Mouse (Mus musculus) MEL (cell line): Measurements from ENCODE around the gene Arhgap35. TPM values are rescaled to one million over a fixed set of nuclear protein-coding genes. Genes with fewer than 3 reads are reported as not detected.
"Not testable (repeated sequence)": the region's sequence is repeated elsewhere in the genome, so short reads cannot be mapped to it uniquely, and the experiment has no call there.

Experiments
- DNase-seq: peaks from one replicate; pipeline ENCODE4 v3.0.0; 2011; ENCODE audit warnings: low read depth, low spot score
- H3K27ac ChIP-seq: 2 replicates; pipeline ENCODE4 v1.5.1; 2012; ENCODE audit warnings: low read depth, mild to moderate bottlenecking, control low read depth, low read length, moderate library complexity; ENCODE audit not compliant: control insufficient read depth
- H3K27me3 ChIP-seq, 2 experiments: fragments of 150-350 bp in 1 of 2; sonication (generic) in 1 of 2; 2 replicates each; pipeline ENCODE4 v1.6.1; 2012; ENCODE audit warnings: low read length in 2 of 2, mild to moderate bottlenecking in 2 of 2, improper control_type of control experiment in 1 of 2, moderate library complexity in 1 of 2; ENCODE audit not compliant: insufficient read depth in 2 of 2, control insufficient read depth in 1 of 2
- H3K36me3 ChIP-seq, 2 experiments: 2 replicates each; pipeline ENCODE4 v1.6.1; 2012 to 2014; ENCODE audit warnings: low read length in 2 of 2, improper control_type of control experiment in 1 of 2, inconsistent platforms in 1 of 2, mild to moderate bottlenecking in 1 of 2; ENCODE audit not compliant: insufficient read depth in 2 of 2, control insufficient read depth in 1 of 2
- H3K4me1 ChIP-seq, 2 experiments: fragments of 150-350 bp in 1 of 2; sonication (generic) in 1 of 2; 2 replicates each; pipeline ENCODE4 v1.6.1; 2012; ENCODE audit warnings: low read length in 2 of 2, improper control_type of control experiment in 1 of 2, mild to moderate bottlenecking in 1 of 2; ENCODE audit not compliant: insufficient read depth in 2 of 2, control insufficient read depth in 1 of 2
- H3K4me3 ChIP-seq, 2 experiments: fragments of 150-350 bp in 1 of 2; sonication (generic) in 1 of 2; 2 replicates each; pipeline ENCODE4 v1.5.1; 2012; ENCODE audit warnings: low read depth in 2 of 2, low read length in 2 of 2, mild to moderate bottlenecking in 2 of 2, moderate library complexity in 2 of 2, control low read depth in 1 of 2, improper control_type of control experiment in 1 of 2; ENCODE audit not compliant: control insufficient read depth in 1 of 2, insufficient read depth in 1 of 2
- H3K79me2 ChIP-seq: 2 replicates; pipeline ENCODE4 v1.6.1; 2012; ENCODE audit warnings: mild to moderate bottlenecking, low read length, moderate library complexity; ENCODE audit not compliant: control insufficient read depth, poor library complexity, insufficient read depth
- H3K9ac ChIP-seq: 2 replicates; pipeline ENCODE4 v1.6.1; 2012; ENCODE audit warnings: low read depth, mild to moderate bottlenecking, control low read depth, low read length, moderate library complexity; ENCODE audit not compliant: control insufficient read depth, poor library complexity, severe bottlenecking
- H3K9me3 ChIP-seq: fragments of 150-350 bp; sonication (generic); replicated peaks from 2 replicates; pipeline ENCODE4 v1.6.1; 2012; ENCODE audit warnings: mild to moderate bottlenecking, low read length, improper control_type of control experiment, moderate library complexity; ENCODE audit not compliant: insufficient read depth
- ELF1 ChIP-seq: IDR thresholded peaks from 2 replicates; pipeline ENCODE4 v1.6.1; 2014; ENCODE audit warnings: low read depth, mild to moderate bottlenecking, inconsistent platforms, low read length, improper control_type of control experiment, moderate library complexity
- GATA1 ChIP-seq: IDR thresholded peaks from 2 replicates; pipeline ENCODE4 v1.6.1; 2011; ENCODE audit warnings: low read depth, low read length, improper control_type of control experiment
- JUND ChIP-seq: IDR thresholded peaks from 2 replicates; pipeline ENCODE4 v1.6.1; 2011; ENCODE audit warnings: low read depth, mild to moderate bottlenecking, improper control_type of control experiment, low read length
- KAT2A ChIP-seq: conservative IDR thresholded peaks from 2 replicates; pipeline ENCODE4 v1.6.1; 2012; ENCODE audit warnings: low read depth, low read length, improper control_type of control experiment, inconsistent platforms
- MAFK ChIP-seq: IDR thresholded peaks from 2 replicates; pipeline ENCODE4 v1.6.1; 2011; ENCODE audit warnings: low read depth, mild to moderate bottlenecking, low read length, improper control_type of control experiment, borderline replicate concordance
- MAX ChIP-seq: IDR thresholded peaks from 2 replicates; pipeline ENCODE4 v1.6.1; 2011; ENCODE audit warnings: low read length, improper control_type of control experiment
- MAZ ChIP-seq: IDR thresholded peaks from 2 replicates; pipeline ENCODE4 v1.6.1; 2012; ENCODE audit warnings: low read depth, mild to moderate bottlenecking, inconsistent platforms, low read length, improper control_type of control experiment
- MEF2A ChIP-seq: IDR thresholded peaks from 2 replicates; pipeline ENCODE4 v1.6.1; 2014; ENCODE audit warnings: low read depth, mild to moderate bottlenecking, inconsistent platforms, low read length, improper control_type of control experiment; ENCODE audit not compliant: poor library complexity, insufficient replicate concordance, severe bottlenecking; ENCODE audit errors: extremely low read depth
- MXI1 ChIP-seq: IDR thresholded peaks from 2 replicates; pipeline ENCODE4 v1.6.1; 2011; ENCODE audit warnings: mild to moderate bottlenecking, low read depth, low read length, improper control_type of control experiment
- MYB ChIP-seq: IDR thresholded peaks from 2 replicates; pipeline ENCODE4 v1.6.1; 2011; ENCODE audit warnings: mild to moderate bottlenecking, low read depth, low read length, improper control_type of control experiment
- NELFE ChIP-seq: IDR thresholded peaks from 2 replicates; pipeline ENCODE4 v1.6.1; 2011; ENCODE audit warnings: low read depth, low read length, improper control_type of control experiment
- NRF1 ChIP-seq: IDR thresholded peaks from 2 replicates; pipeline ENCODE4 v1.6.1; 2014; ENCODE audit warnings: low read depth, mild to moderate bottlenecking, inconsistent platforms, low read length, improper control_type of control experiment, moderate library complexity; ENCODE audit not compliant: poor library complexity, insufficient read depth, severe bottlenecking
- POLR2AphosphoS2 ChIP-seq: IDR thresholded peaks from 2 replicates; pipeline ENCODE4 v1.6.1; 2011; ENCODE audit warnings: low read length, improper control_type of control experiment
- RAD21 ChIP-seq: IDR thresholded peaks from 2 replicates; pipeline ENCODE4 v1.6.1; 2011; ENCODE audit warnings: mild to moderate bottlenecking, low read depth, low read length, improper control_type of control experiment
- SMC3 ChIP-seq: IDR thresholded peaks from 2 replicates; pipeline ENCODE4 v1.6.1; 2011; ENCODE audit warnings: low read depth, low read length, improper control_type of control experiment
- TAL1 ChIP-seq: IDR thresholded peaks from 2 replicates; pipeline ENCODE4 v1.6.1; 2012; ENCODE audit warnings: mild to moderate bottlenecking, inconsistent platforms, low read length, moderate library complexity, mixed read lengths
- TBP ChIP-seq: IDR thresholded peaks from 2 replicates; pipeline ENCODE4 v1.8.0; 2011; ENCODE audit warnings: low read depth, low read length, improper control_type of control experiment
- USF1 ChIP-seq: IDR thresholded peaks from 2 replicates; pipeline ENCODE4 v1.6.1; 2014; ENCODE audit warnings: low read depth, mild to moderate bottlenecking, inconsistent platforms, low read length, improper control_type of control experiment, moderate library complexity
- USF2 ChIP-seq, 2 experiments: IDR thresholded peaks; 2 replicates each; pipeline ENCODE4 v1.6.1; 2011 to 2012; ENCODE audit warnings: improper control_type of control experiment in 2 of 2, low read length in 2 of 2, borderline replicate concordance in 1 of 2, inconsistent platforms in 1 of 2, low read depth in 1 of 2, mild to moderate bottlenecking in 1 of 2; ENCODE audit not compliant: insufficient read depth in 1 of 2
- polyA plus RNA-seq, 2 experiments: library from polyadenylated mRNA; stranded (reverse) in 1 of 2; unstranded in 1 of 2; fragments of >175 nt in 1 of 2; fragments of >200 nt in 1 of 2; gene quantifications; 2 replicates each; pipeline versions ENCODE4 v1.2.1 to v1.2.4; 2012; ENCODE audit warnings: low replicate concordance in 2 of 2, low read depth in 1 of 2; ENCODE audit not compliant: insufficient read length in 2 of 2, insufficient read depth in 1 of 2, missing spikeins in 1 of 2
- total RNA-seq: library from RNA; depleted of rRNA; stranded (reverse); fragments of 300-350 nt; gene quantifications from 2 replicates; pipeline ENCODE4 v1.2.3, GENCODE M21; 2012

Arhgap35 gene
- total and polyA plus RNA-seq, 3 experiments, result 7.4 to 13.4 TPM; not detected in 1

DNA sequence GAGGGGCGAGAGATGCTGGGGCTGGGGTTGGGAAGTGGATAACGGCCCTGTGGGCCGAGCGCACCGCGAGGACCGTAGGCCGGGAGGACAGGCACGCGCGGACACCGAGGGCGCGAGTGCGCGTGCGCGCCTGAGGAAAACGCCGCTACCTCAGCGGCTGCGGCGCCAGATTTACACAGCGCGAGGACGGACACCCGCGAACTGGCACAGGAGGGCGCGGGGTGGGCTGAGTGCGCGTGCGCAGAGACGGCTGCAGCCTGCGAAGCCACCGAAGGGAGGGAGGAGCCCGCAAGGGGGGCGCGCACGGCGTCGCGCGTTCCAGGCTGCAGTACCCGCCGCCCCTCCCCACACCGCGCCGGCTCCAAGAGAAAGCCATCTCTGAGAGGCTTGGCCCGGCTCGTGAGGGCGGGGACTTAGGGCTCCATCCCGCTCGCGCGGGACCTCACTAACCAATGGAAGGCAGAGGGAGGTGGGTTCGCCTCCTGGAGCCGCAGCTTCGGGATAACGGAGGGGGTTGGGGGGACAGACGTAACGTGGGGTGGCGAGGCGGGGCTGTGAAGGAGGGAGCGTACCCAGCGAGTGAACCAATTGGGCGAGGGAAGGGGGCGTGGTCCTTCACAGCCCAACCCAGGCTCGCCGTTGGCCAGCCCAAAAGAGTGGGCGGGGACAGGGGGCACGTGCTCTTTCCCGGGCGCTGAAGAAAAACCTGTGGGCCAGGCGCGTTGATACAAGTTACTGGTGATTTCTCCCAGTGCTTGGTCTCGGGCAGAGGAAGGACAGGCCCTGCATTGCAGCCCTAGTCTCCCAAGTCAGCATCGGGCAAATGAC lies at the start of gene Arhgap35 (continued):
- TF ChIP-seq MXI1 (peak; percentile 95), MAZ (no peak; the same call in 1 of the 2 replicates), MEF2A (no peak), GATA1 (no peak)

DNA sequence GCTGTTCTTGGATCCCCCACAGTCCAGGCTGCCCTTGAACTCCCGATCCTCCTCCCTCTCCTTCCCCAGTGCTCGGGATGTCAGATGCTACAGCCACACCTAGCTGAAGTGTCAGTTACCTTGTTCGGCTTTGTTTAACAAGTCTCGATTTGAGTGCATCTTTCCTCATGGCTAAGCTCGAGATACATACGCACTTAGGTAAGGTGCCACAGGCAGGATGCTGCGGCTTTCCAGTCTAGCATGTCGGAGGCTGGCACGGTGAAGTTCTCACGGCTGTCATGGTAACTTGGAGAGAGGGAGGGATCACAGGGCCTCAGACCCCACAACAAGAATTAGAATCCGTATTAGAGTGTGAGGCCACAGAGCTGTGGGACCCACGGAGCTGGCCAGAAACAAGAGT lies 29.5 kb upstream of the Arhgap35 start:
- Histone ChIP-seq H3K4me1 (no peaks in the 10 kb centered on the region), H3K27ac (no peak overlapping the region), H3K79me2 (no peaks in the 10 kb centered on the region), H3K9ac (no peak overlapping the region), H3K36me3 (no peaks in the 10 kb centered on the region), H3K4me3 (no peak overlapping the region), H3K9me3 (no peaks in the 10 kb centered on the region), H3K27me3 (no peaks in the 10 kb centered on the region; a peak in 1 of 4 replicates)
- DNase-seq, result no peak
- TF ChIP-seq USF1, result no peak
- no peak for TF ChIP-seq TBP
- TF ChIP-seq GATA1, result no peak
- TF ChIP-seq MYB, result no peak
- TF ChIP-seq RAD21, result no peak
- TF ChIP-seq JUND, result no peak
- TF ChIP-seq NELFE, result no peak
- no peak for TF ChIP-seq TAL1
- no peak for TF ChIP-seq POLR2AphosphoS2
- TF ChIP-seq ELF1, result no peak
- TF ChIP-seq MAX, result no peak
- TF ChIP-seq MXI1, result no peak
- TF ChIP-seq NRF1, result no peak
- TF ChIP-seq MEF2A, result no peak
- no peak for TF ChIP-seq SMC3
- no peak for TF ChIP-seq USF2 (IDR thresholded peaks at IDR 0.05; ENCODE audit: borderline replicate concordance in 1 of 2, insufficient read depth in 1 of 2, low read depth in 1 of 2, low read length in 2 of 2)
- TF ChIP-seq MAFK, result no peak
- TF ChIP-seq KAT2A, result no peak

DNA sequence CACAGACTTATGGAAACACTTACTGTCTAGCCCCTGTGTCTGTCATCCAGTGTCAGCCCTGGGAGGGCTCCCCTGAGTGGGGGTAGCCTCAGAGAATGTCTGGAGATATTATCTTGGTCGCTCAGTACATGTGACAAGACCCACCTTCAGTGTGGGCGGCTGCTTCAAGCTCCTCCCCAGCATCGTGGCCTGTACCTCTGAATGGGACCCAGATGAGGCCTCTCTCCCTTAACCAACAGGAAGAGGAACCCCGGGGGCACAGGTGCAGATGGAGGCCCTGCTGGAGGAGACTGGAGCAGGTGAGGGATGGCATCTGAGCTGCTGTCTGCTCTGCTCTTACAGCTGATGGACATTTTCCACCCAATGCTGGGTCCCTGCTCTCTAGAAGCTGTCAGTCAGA lies 28.3 kb upstream of the Arhgap35 start:
- not testable (repeated sequence) for H3K9me3 ChIP-seq, DNase-seq, H3K4me1 ChIP-seq, H3K79me2 ChIP-seq, H3K27ac ChIP-seq, H3K36me3 ChIP-seq, H3K4me3 ChIP-seq, H3K9ac ChIP-seq, H3K27me3 ChIP-seq
